Mouse (Mus musculus) limb, embryonic 13.5 days (tissue): ENCODE data around the gene Kif2c. TPM values are rescaled to one million over a fixed set of nuclear protein-coding genes. Genes with fewer than 3 reads are reported as not detected.

Source experiments
- ATAC-seq: fragments of 200-750 bp; cut with Nextera tagmentation; 2 replicates; pipeline ENCODE4 v1.8.0; 2017; ENCODE audit warnings: low read depth, moderate number of reproducible peaks, moderate TSS enrichment; ENCODE audit not compliant: low FRiP score
- H3K27ac ChIP-seq: fragments of 300-500 bp; sonication (generic); 2 replicates; pipeline ENCODE4 v1.5.1; 2015; ENCODE audit warnings: inconsistent platforms, mild to moderate bottlenecking, moderate library complexity
- H3K27me3 ChIP-seq: fragments of 300-500 bp; sonication (generic); 2 replicates; pipeline ENCODE4 v1.6.1; 2015; ENCODE audit warnings: mild to moderate bottlenecking, inconsistent platforms
- H3K36me3 ChIP-seq: fragments of 300-500 bp; sonication (generic); 2 replicates; pipeline ENCODE4 v1.6.1; 2015; ENCODE audit warnings: inconsistent platforms, mild to moderate bottlenecking, moderate library complexity
- H3K4me1 ChIP-seq: fragments of 300-500 bp; sonication (generic); 2 replicates; pipeline ENCODE4 v1.6.1; 2015; ENCODE audit warnings: inconsistent platforms
- H3K4me2 ChIP-seq: fragments of 300-500 bp; sonication (generic); replicated peaks from 2 replicates; pipeline ENCODE4 v1.6.1; 2015; ENCODE audit warnings: inconsistent platforms, mild to moderate bottlenecking, moderate library complexity
- H3K4me3 ChIP-seq: fragments of 300-500 bp; sonication (generic); 2 replicates; pipeline ENCODE4 v1.5.1; 2015; ENCODE audit warnings: moderate library complexity, mild to moderate bottlenecking, inconsistent platforms
- H3K9ac ChIP-seq: fragments of 300-500 bp; sonication (generic); 2 replicates; pipeline ENCODE4 v1.6.1; 2015; ENCODE audit warnings: mild to moderate bottlenecking, inconsistent platforms
- H3K9me3 ChIP-seq: fragments of 300-500 bp; sonication (generic); 2 replicates; pipeline ENCODE4 v1.6.1; 2016; ENCODE audit warnings: inconsistent platforms
- WGBS: fragments of 180-500 bp; shearing (Covaris S2); methylation state at CpG from one replicate; pipeline ENCODE4 v1.1.7; 2015; 5-methylcytosine and 5-hydroxymethylcytosine counted together
- polyA plus RNA-seq: library from polyadenylated mRNA; unstranded; fragments of >200 nt; fragmentation: Nextera tagmentation; extraction: Ambion mirVana; gene quantifications from 2 replicates; pipeline ENCODE4 v1.2.1, GENCODE M21; 2015

Kif2c gene
- polyA plus RNA-seq, 1 experiment from 2014 or later, result 72.6 TPM

DNA sequence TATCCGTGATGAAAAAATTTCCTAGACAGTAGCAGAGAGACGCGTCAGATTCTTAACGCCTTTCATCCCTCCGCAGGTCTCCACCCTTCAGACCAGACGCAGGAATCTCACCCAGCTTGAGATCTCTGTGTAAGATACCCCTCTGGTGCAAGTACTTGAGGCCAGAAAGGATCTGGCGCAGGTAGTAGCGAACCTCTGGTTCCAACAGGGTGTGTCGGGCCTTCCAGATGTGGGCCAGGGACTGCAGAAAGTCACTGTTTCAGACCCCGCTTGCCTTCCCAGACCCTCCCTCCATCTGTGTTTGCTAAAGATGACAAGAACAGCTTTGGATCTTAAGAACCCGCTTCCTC, 49.7 kb downstream of the Kif2c start:
- no peak for ATAC-seq
- Histone ChIP-seq H3K4me2 (peak overlapping the region; percentile 95), H3K36me3 (peaks cover 18% of the 10 kb centered on the region), H3K27me3 (peaks cover 22% of the 10 kb centered on the region), H3K27ac (no peak overlapping the region), H3K9ac (peak overlapping the region; percentile 81), H3K4me3 (peak overlapping the region; percentile 82), H3K4me1 (peaks cover 21% of the 10 kb centered on the region), H3K9me3 (no peaks in the 10 kb centered on the region)
- 14% methylated on average over 11 of the region's 11 CpGs for WGBS

DNA sequence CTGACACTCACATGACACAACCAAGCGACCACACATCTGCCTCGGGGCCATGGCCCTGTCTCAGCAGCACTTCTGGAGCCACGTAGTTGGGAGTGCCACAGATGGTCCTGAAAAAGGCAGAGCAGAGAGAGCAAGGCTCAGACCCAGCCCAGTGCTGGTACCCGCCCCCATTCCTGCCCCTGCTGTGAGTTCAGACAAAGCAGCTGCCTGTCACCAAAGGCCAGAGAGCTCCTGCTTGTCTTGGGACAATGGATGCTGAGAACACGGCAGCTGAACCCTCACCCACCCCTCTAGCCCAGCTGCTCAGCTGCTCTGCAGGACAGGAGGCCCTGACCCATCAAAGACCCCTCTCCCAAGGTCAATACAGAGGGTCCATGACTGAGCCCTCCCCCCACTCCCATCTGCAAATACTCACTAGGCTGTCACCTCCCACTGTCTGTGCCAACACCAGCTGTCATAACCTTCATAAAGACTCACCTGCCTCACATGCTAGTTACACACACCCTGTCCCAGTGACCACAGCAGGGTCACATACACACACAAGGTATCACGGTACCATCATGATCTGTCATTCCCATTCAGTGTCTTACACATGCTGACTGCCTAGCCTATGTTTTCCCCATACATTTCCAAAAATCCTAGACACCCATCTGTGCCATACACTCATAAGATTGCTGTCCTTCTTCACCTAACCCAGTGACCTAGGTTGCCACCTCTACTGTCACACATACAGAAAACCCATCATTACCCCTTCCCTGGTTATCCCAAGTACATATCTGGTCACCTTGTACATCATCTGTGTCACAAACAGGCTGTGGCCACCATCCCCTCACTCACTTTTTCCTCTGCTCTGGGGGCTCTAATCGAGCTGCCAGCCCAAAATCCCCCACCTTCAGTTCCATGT, 50.3 kb downstream of the Kif2c start:
- H3K4me2 ChIP-seq, result peak overlapping the region; percentile 95
- no peak overlapping the region for H3K27ac ChIP-seq
- H3K27me3 ChIP-seq, result peaks cover 22% of the 10 kb centered on the region
- ATAC-seq, result peak; percentile 12; the same call in 1 of the 2 replicates
- peaks cover 21% of the 10 kb centered on the region for H3K4me1 ChIP-seq
- peaks cover 18% of the 10 kb centered on the region for H3K36me3 ChIP-seq
- peak overlapping the region; percentile 82 for H3K4me3 ChIP-seq
- WGBS, result 26% methylated on average over 7 of the region's 7 CpGs
- H3K9me3 ChIP-seq, result no peaks in the 10 kb centered on the region
- peak overlapping the region; percentile 31; the same call in 1 of the 2 replicates for H3K9ac ChIP-seq

DNA sequence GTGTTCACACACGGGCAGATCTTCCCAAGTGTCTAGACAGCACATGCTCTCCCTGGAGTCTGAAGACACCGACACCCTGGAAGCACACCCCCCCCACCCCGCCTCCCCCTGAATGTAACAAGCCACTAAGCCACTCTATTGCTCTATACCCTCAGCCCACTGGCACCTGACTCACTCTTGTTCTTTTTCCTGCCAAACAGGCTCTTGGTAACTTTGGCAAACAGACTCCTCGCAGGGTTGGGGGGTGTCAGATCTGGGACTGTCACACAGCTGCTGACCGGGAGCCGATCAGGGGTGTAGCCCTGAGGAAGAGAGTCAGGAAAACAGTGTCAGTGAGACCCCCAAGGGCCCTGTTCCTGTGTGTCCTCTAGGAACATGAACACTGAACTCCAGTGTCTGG, 51.2 kb downstream of the Kif2c start:
- Histone ChIP-seq H3K4me2 (no peak overlapping the region), H3K27ac (no peak overlapping the region), H3K4me1 (peaks cover 23% of the 10 kb centered on the region), H3K27me3 (peaks cover 22% of the 10 kb centered on the region), H3K4me3 (no peak overlapping the region), H3K9me3 (no peaks in the 10 kb centered on the region), H3K36me3 (peaks cover 18% of the 10 kb centered on the region), H3K9ac (no peak overlapping the region)
- ATAC-seq, result no peak
- 82% methylated on average over 6 of the region's 6 CpGs for WGBS

GRCm38 (mm10) chr4:117130790-117131189, 51.6 kb downstream of the Kif2c start:
- no peak for ATAC-seq
- H3K9ac ChIP-seq, result no peak overlapping the region
- H3K4me1 ChIP-seq, result peaks cover 27% of the 10 kb centered on the region
- no peak overlapping the region for H3K4me3 ChIP-seq
- peaks cover 18% of the 10 kb centered on the region for H3K36me3 ChIP-seq
- peaks cover 22% of the 10 kb centered on the region for H3K27me3 ChIP-seq
- 65% methylated on average over 6 of the region's 6 CpGs for WGBS
- no peaks in the 10 kb centered on the region for H3K9me3 ChIP-seq
- no peak overlapping the region for H3K27ac ChIP-seq
- no peak overlapping the region for H3K4me2 ChIP-seq

- Histone ChIP-seq H3K9me3 (no peaks in the 10 kb centered on the region), H3K36me3 (peaks cover 18% of the 10 kb centered on the region), H3K27me3 (peaks cover 20% of the 10 kb centered on the region), H3K27ac (no peak overlapping the region), H3K4me1 (peaks cover 36% of the 10 kb centered on the region), H3K9ac (no peak overlapping the region), H3K4me3 (no peak overlapping the region), H3K4me2 (no peak overlapping the region)
- no peak for ATAC-seq
- WGBS, result 86% methylated on average over 33 of the region's 33 CpGs
Measured at GRCm38 (mm10) chr4:117127991-117128686, 54.3 kb downstream of the Kif2c start.

DNA sequence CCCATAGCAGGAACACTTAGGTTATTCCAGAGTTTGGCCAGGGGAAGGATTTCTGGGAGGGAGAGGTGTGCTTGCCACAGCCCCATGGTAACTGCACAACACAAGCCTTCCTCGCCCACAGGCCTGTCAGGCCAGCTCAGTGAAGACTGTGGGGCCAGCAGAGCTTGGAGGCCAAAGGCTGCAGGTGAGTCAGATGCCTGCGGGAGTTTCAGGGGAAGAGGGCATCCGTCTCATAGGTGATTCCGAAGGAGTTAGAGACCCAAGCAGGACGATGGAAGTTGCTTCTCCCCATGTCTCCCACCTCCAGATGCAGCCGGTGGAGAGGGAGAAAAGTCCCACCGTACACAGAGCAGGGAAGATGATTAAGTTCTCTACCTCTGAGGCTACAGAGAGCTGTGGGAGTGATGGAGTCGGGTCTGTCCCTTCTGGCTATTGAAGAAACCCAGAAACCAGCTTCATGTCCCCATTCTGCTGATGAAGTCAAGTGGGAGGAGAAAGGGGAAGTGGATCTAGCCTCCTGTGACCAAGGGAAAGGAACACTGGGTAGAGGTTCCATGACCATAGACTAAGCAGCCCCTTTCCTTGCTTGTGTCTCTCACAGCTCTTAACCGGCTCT, 55.7 kb downstream of the Kif2c start, which contains the start of gene Tctex1d4:
Tctex1d4 (plus strand) TSS at position 120 of the 616 bp plus-strand sequence.
- peak within 1 kb of the TSS; percentile 87 for H3K27ac ChIP-seq
- no peak for ATAC-seq
- H3K27me3 ChIP-seq, result peaks cover 6% of the 10 kb centered on the region
- peak within 1 kb of the TSS; percentile 58 for H3K9ac ChIP-seq
- H3K9me3 ChIP-seq, result no peaks in the 10 kb centered on the region
- H3K4me2 ChIP-seq, result peak within 1 kb of the TSS; percentile 41
- 0 out of 2 replicates have a peak within 1 kb of the TSS, but pooled peaks have one; percentile 1 for H3K4me3 ChIP-seq
- WGBS, result 80% methylated on average over 9 of the region's 9 CpGs
- peaks cover 23% of the 10 kb centered on the region for H3K4me1 ChIP-seq
- peaks cover 18% of the 10 kb centered on the region for H3K36me3 ChIP-seq

- peak overlapping the region; percentile 41 for H3K4me2 ChIP-seq
- H3K27ac ChIP-seq, result peak overlapping the region; percentile 87
- 39% methylated on average over 15 of the region's 15 CpGs for whole genome bisulfite sequencing
- no peak overlapping the region for H3K4me3 ChIP-seq
- no peaks in the 10 kb centered on the region for H3K27me3 ChIP-seq
- H3K9me3 ChIP-seq, result no peaks in the 10 kb centered on the region
- peaks cover 25% of the 10 kb centered on the region for H3K4me1 ChIP-seq
- H3K36me3 ChIP-seq, result peaks cover 15% of the 10 kb centered on the region
- H3K9ac ChIP-seq, result peak overlapping the region; percentile 58
- ATAC-seq, result peak; percentile 36; the same call in 1 of the 2 replicates
Measured at GRCm38 (mm10) chr4:117125910-117126674, 56.3 kb downstream of the Kif2c start.

- Histone ChIP-seq H3K27me3 (no peaks in the 10 kb centered on the region), H3K4me3 (0 out of 2 replicates have a peak within 1 kb of the TSS, but pooled peaks have one; percentile 1), H3K4me1 (peaks cover 25% of the 10 kb centered on the region), H3K9me3 (no peaks in the 10 kb centered on the region), H3K36me3 (peaks cover 15% of the 10 kb centered on the region), H3K4me2 (peak within 1 kb of the TSS; percentile 41), H3K9ac (peak within 1 kb of the TSS; percentile 58), H3K27ac (peak within 1 kb of the TSS; percentile 87)
- peak; percentile 60 for ATAC-seq
- 25% methylated on average over 8 of the region's 8 CpGs for WGBS
Measured at GRCm38 (mm10) chr4:117125348-117125909, 57.0 kb downstream of the Kif2c start, which contains the start of gene Btbd19. Gene Btbd19 (minus strand): TSS chr4:117125725.

GRCm38 (mm10) chr4:117124518-117125347, 57.7 kb downstream of the Kif2c start:
- 66% methylated on average over 14 of the region's 14 CpGs for WGBS
- ATAC-seq, result no peak
- Histone ChIP-seq H3K27me3 (no peaks in the 10 kb centered on the region), H3K4me3 (0 out of 2 replicates have a peak overlapping the region, but pooled peaks have one; percentile 1), H3K27ac (peak overlapping the region; percentile 87), H3K36me3 (peaks cover 15% of the 10 kb centered on the region), H3K4me1 (peaks cover 26% of the 10 kb centered on the region), H3K9me3 (no peaks in the 10 kb centered on the region), H3K4me2 (peak overlapping the region; percentile 41), H3K9ac (peak overlapping the region; percentile 58)

DNA sequence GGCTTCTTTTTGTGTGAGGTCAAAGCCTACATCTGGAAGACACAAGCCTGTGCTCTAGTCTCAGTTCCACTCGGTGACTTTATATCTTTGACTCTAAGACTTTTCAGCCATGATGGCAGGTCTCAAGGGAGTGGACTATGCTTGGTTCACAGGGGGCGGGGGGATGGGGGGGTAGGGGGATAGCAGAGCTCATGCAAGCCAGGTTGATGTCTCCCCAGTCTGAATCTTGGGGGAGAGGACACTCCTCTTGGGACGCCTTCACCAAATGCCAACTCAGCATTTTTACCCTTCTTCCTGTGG, 58.3 kb downstream of the Kif2c start:
- Histone ChIP-seq H3K27ac (no peak overlapping the region), H3K36me3 (peaks cover 13% of the 10 kb centered on the region), H3K4me1 (peaks cover 28% of the 10 kb centered on the region), H3K4me2 (no peak overlapping the region), H3K27me3 (no peaks in the 10 kb centered on the region), H3K4me3 (no peak overlapping the region), H3K9ac (no peak overlapping the region), H3K9me3 (no peaks in the 10 kb centered on the region)
- ATAC-seq, result no peak
- 81% methylated on average over 3 of the region's 3 CpGs for WGBS
